Mouse (Mus musculus): ENCODE data around the gene Jakmip3. TPM values are rescaled to one million over a fixed set of nuclear protein-coding genes. Genes with fewer than 3 reads are reported as not detected.

Gene Jakmip3
- total RNA-seq, 1 experiment = 0.09 TPM

- TF ChIP-seq CHD2 (IDR thresholded peaks at IDR 0.05; ENCODE audit: low read depth, low read length) (no peak), ZNF384 (IDR thresholded peaks at IDR 0.05; ENCODE audit: low read depth, low read length) (no peak), HCFC1 (IDR thresholded peaks at IDR 0.05; ENCODE audit: borderline replicate concordance, insufficient read depth, low read length) (no peak), MAFK (IDR thresholded peaks at IDR 0.05; ENCODE audit: insufficient read depth, low read depth, low read length) (no peak), ZC3H11A (IDR thresholded peaks at IDR 0.05; ENCODE audit: borderline replicate concordance, low read depth, low read length) (no peak)
- no peak overlapping the region for H3K27ac ChIP-seq (ENCODE audit: insufficient read depth, low read depth, low read length, poor library complexity, severe bottlenecking)
- no peaks in the 10 kb centered on the region; a peak in 1 of 4 replicates for H3K4me1 ChIP-seq (ENCODE audit: control insufficient read depth in 2 of 2, insufficient read depth in 2 of 2, low read length in 2 of 2, poor library complexity in 1 of 2)
- H3K4me3 ChIP-seq (ENCODE audit: insufficient read depth in 1 of 2, low read depth in 1 of 2, low read length in 2 of 2, poor library complexity in 1 of 2, severe bottlenecking in 1 of 2) = no peak overlapping the region
- H3K9me3 ChIP-seq (ENCODE audit: control insufficient read depth, insufficient read depth, low read depth, low read length) = no peaks in the 10 kb centered on the region
- DNase-seq (ENCODE audit: low read depth, low spot score) = no peak
- in situ Hi-C loops (cut with MboI; ENCODE audit: low sequenced_read_pairs in 2 of 2, unreplicated experiment in 2 of 2) = no loop called here
- no peaks in the 10 kb centered on the region for H3K36me3 ChIP-seq (ENCODE audit: control insufficient read depth, insufficient read depth, low read length, poor library complexity, severe bottlenecking)
- H3K9ac ChIP-seq (ENCODE audit: insufficient read depth, low read depth, low read length, poor library complexity, severe bottlenecking) = no peak overlapping the region
These were observed 1.5 kb upstream of the Jakmip3 start for GRCm38 (mm10) chr7:138938991-138939390.

DNA sequence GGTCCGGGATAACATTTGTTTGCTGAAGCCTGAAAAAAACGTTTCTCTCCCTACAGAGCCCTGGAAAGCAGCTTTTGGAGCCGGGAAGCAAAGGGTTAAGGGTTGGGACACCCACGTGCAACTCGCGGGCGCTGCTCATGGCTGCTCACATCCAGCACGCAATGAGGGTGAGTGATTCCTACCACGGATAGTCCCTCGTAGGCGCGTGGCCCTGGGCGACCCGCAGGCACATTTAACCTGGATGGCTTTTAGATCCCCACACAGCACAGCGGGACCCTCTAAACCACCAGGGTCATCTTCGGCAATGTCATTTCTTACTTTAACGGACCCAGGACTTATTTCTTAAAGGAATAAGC, 296 bp upstream of the Jakmip3 start:
- peak overlapping the region; percentile 74 to 76 for H3K4me3 ChIP-seq (ENCODE audit: insufficient read depth in 1 of 2, low read depth in 1 of 2, low read length in 2 of 2, poor library complexity in 1 of 2, severe bottlenecking in 1 of 2)
- in situ Hi-C loops (cut with MboI; ENCODE audit: low sequenced_read_pairs in 2 of 2, unreplicated experiment in 2 of 2) = no loop called here
- DNase-seq (ENCODE audit: low read depth, low spot score) = no peak
- no peak overlapping the region for H3K9ac ChIP-seq (ENCODE audit: insufficient read depth, low read depth, low read length, poor library complexity, severe bottlenecking)
- no peak for TF ChIP-seq HCFC1 (IDR thresholded peaks at IDR 0.05; ENCODE audit: borderline replicate concordance, insufficient read depth, low read length)
- TF ChIP-seq CHD2 (IDR thresholded peaks at IDR 0.05; ENCODE audit: low read depth, low read length) = no peak
- no peak for TF ChIP-seq ZNF384 (IDR thresholded peaks at IDR 0.05; ENCODE audit: low read depth, low read length)
- TF ChIP-seq MAFK (IDR thresholded peaks at IDR 0.05; ENCODE audit: insufficient read depth, low read depth, low read length) = no peak
- no peak for TF ChIP-seq ZC3H11A (IDR thresholded peaks at IDR 0.05; ENCODE audit: borderline replicate concordance, low read depth, low read length)
- H3K4me1 ChIP-seq (ENCODE audit: control insufficient read depth in 2 of 2, insufficient read depth in 2 of 2, low read length in 2 of 2, poor library complexity in 1 of 2) = no peaks in the 10 kb centered on the region; a peak in 1 of 4 replicates
- H3K9me3 ChIP-seq (ENCODE audit: control insufficient read depth, insufficient read depth, low read depth, low read length) = no peaks in the 10 kb centered on the region
- no peaks in the 10 kb centered on the region for H3K36me3 ChIP-seq (ENCODE audit: control insufficient read depth, insufficient read depth, low read length, poor library complexity, severe bottlenecking)
- no peak overlapping the region for H3K27ac ChIP-seq (ENCODE audit: insufficient read depth, low read depth, low read length, poor library complexity, severe bottlenecking)

DNA sequence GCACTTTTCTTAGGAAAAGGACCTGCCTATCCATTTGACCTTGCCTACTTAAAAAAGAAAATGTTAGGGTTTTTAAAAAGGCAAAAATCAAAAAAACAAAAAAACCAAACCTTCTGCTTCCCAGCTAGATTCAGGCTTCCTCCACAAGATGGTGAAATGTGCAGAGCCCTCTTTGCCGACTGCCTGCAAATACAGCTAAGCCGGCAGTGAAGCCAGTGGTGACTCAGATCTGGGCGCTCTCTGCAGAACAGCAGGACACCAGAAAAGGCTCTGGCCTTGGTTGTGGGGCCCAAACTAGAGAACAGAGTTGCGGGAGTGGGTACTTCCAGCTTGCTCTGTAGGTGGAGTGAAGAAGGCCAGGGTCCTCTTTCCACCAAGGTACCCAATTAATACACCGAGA, 1.0 kb downstream of the Jakmip3 start:
- H3K9me3 ChIP-seq (ENCODE audit: control insufficient read depth, insufficient read depth, low read depth, low read length) = no peaks in the 10 kb centered on the region
- in situ Hi-C loops (cut with MboI; ENCODE audit: low sequenced_read_pairs in 2 of 2, unreplicated experiment in 2 of 2) = no loop called here

GRCm38 (mm10) chr7:138942301-138942700, 1.8 kb downstream of the Jakmip3 start:
- DNase-seq (ENCODE audit: low read depth, low spot score) = no peak
- Histone ChIP-seq H3K4me3 (ENCODE audit: insufficient read depth in 1 of 2, low read depth in 1 of 2, low read length in 2 of 2, poor library complexity in 1 of 2, severe bottlenecking in 1 of 2) (no peak overlapping the region), H3K36me3 (ENCODE audit: control insufficient read depth, insufficient read depth, low read length, poor library complexity, severe bottlenecking) (no peaks in the 10 kb centered on the region), H3K4me1 (ENCODE audit: control insufficient read depth in 2 of 2, insufficient read depth in 2 of 2, low read length in 2 of 2, poor library complexity in 1 of 2) (no peaks in the 10 kb centered on the region; a peak in 1 of 4 replicates), H3K9ac (ENCODE audit: insufficient read depth, low read depth, low read length, poor library complexity, severe bottlenecking) (no peak overlapping the region), H3K9me3 (ENCODE audit: control insufficient read depth, insufficient read depth, low read depth, low read length) (no peaks in the 10 kb centered on the region), H3K27ac (ENCODE audit: insufficient read depth, low read depth, low read length, poor library complexity, severe bottlenecking) (no peak overlapping the region)
- TF ChIP-seq ZC3H11A (IDR thresholded peaks at IDR 0.05; ENCODE audit: borderline replicate concordance, low read depth, low read length) (no peak), MAFK (IDR thresholded peaks at IDR 0.05; ENCODE audit: insufficient read depth, low read depth, low read length) (no peak), CHD2 (IDR thresholded peaks at IDR 0.05; ENCODE audit: low read depth, low read length) (no peak), HCFC1 (IDR thresholded peaks at IDR 0.05; ENCODE audit: borderline replicate concordance, insufficient read depth, low read length) (no peak), ZNF384 (IDR thresholded peaks at IDR 0.05; ENCODE audit: low read depth, low read length) (no peak)
- in situ Hi-C loops (cut with MboI; ENCODE audit: low sequenced_read_pairs in 2 of 2, unreplicated experiment in 2 of 2) = no loop called here

More for the DNA sequence above, 1.0 kb downstream of the Jakmip3 start:
- H3K4me3 ChIP-seq (ENCODE audit: insufficient read depth in 1 of 2, low read depth in 1 of 2, low read length in 2 of 2, poor library complexity in 1 of 2, severe bottlenecking in 1 of 2) = no peak overlapping the region
- no peak overlapping the region for H3K27ac ChIP-seq (ENCODE audit: insufficient read depth, low read depth, low read length, poor library complexity, severe bottlenecking)
- no peak for DNase-seq (ENCODE audit: low read depth, low spot score)
- TF ChIP-seq HCFC1 (IDR thresholded peaks at IDR 0.05; ENCODE audit: borderline replicate concordance, insufficient read depth, low read length) (no peak), MAFK (IDR thresholded peaks at IDR 0.05; ENCODE audit: insufficient read depth, low read depth, low read length) (no peak), ZC3H11A (IDR thresholded peaks at IDR 0.05; ENCODE audit: borderline replicate concordance, low read depth, low read length) (no peak), ZNF384 (IDR thresholded peaks at IDR 0.05; ENCODE audit: low read depth, low read length) (no peak), CHD2 (IDR thresholded peaks at IDR 0.05; ENCODE audit: low read depth, low read length) (no peak)
- no peaks in the 10 kb centered on the region for H3K36me3 ChIP-seq (ENCODE audit: control insufficient read depth, insufficient read depth, low read length, poor library complexity, severe bottlenecking)
- no peaks in the 10 kb centered on the region; a peak in 1 of 4 replicates for H3K4me1 ChIP-seq (ENCODE audit: control insufficient read depth in 2 of 2, insufficient read depth in 2 of 2, low read length in 2 of 2, poor library complexity in 1 of 2)
- H3K9ac ChIP-seq (ENCODE audit: insufficient read depth, low read depth, low read length, poor library complexity, severe bottlenecking) = no peak overlapping the region

- Histone ChIP-seq H3K4me1 (ENCODE audit: control insufficient read depth in 2 of 2, insufficient read depth in 2 of 2, low read length in 2 of 2, poor library complexity in 1 of 2) (no peaks in the 10 kb centered on the region; a peak in 1 of 4 replicates), H3K36me3 (ENCODE audit: control insufficient read depth, insufficient read depth, low read length, poor library complexity, severe bottlenecking) (no peaks in the 10 kb centered on the region), H3K9ac (ENCODE audit: insufficient read depth, low read depth, low read length, poor library complexity, severe bottlenecking) (no peak overlapping the region), H3K27ac (ENCODE audit: insufficient read depth, low read depth, low read length, poor library complexity, severe bottlenecking) (no peak overlapping the region), H3K4me3 (ENCODE audit: insufficient read depth in 1 of 2, low read depth in 1 of 2, low read length in 2 of 2, poor library complexity in 1 of 2, severe bottlenecking in 1 of 2) (no peak overlapping the region), H3K9me3 (ENCODE audit: control insufficient read depth, insufficient read depth, low read depth, low read length) (no peaks in the 10 kb centered on the region)
- DNase-seq (ENCODE audit: low read depth, low spot score) = no peak
- in situ Hi-C loops (cut with MboI; ENCODE audit: low sequenced_read_pairs in 2 of 2, unreplicated experiment in 2 of 2) = no loop called here
- no peak for TF ChIP-seq ZC3H11A (IDR thresholded peaks at IDR 0.05; ENCODE audit: borderline replicate concordance, low read depth, low read length)
- no peak for TF ChIP-seq CHD2 (IDR thresholded peaks at IDR 0.05; ENCODE audit: low read depth, low read length)
- no peak for TF ChIP-seq HCFC1 (IDR thresholded peaks at IDR 0.05; ENCODE audit: borderline replicate concordance, insufficient read depth, low read length)
- TF ChIP-seq ZNF384 (IDR thresholded peaks at IDR 0.05; ENCODE audit: low read depth, low read length) = no peak
- no peak for TF ChIP-seq MAFK (IDR thresholded peaks at IDR 0.05; ENCODE audit: insufficient read depth, low read depth, low read length)
These were observed 5.1 kb downstream of the Jakmip3 start for GRCm38 (mm10) chr7:138945668-138946067.
